Mouse (Mus musculus) stomach, postnatal 0 days (tissue): ENCODE data around the gene Dpt.

Experiments used
- CTCF ChIP-seq: IDR thresholded peaks from 2 replicates; pipeline ENCODE4 v1.5.1; 2016; ENCODE audit warnings: antibody characterized with exemption, low read depth, mild to moderate bottlenecking, moderate library complexity
- EP300 ChIP-seq: optimal IDR thresholded peaks from 2 replicates; pipeline ENCODE3; 2016; ENCODE audit warnings: antibody characterized with exemption

- TF ChIP-seq CTCF (no peak), EP300 (no peak)
Observed at GRCm38 (mm10) chr1:164861501-164861900, 65.1 kb downstream of the Dpt start.
